Mouse (Mus musculus) stomach, postnatal 0 days (tissue): ENCODE measurements around the gene Lypd3.

Experiments
- CTCF ChIP-seq: IDR thresholded peaks from 2 replicates; pipeline ENCODE4 v1.5.1; 2016; ENCODE audit warnings: antibody characterized with exemption, low read depth, mild to moderate bottlenecking, moderate library complexity
- EP300 ChIP-seq: optimal IDR thresholded peaks from 2 replicates; pipeline ENCODE3; 2016; ENCODE audit warnings: antibody characterized with exemption

DNA sequence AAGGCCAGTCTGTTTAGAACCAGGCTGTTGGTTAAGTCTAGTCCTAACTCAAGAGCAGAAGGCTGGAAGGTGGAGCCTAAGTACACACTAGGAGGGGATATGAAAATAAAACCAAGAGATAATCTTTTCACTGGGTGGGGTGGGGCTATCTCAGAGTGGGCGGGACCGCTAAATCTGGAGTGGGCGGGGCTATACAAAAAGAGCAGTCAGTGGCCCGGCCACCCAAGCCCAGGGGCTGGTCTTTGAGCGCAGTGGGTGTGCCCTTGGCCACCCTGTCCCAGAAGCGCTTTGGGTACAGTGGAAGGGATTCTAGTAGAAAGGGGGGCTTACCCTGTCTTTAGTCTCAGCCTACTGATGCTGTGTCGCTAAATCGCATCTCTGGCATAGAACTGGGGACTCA lies 49.5 kb upstream of the Lypd3 start:
- TF ChIP-seq EP300 (no peak), CTCF (no peak)
